Mouse (Mus musculus): ENCODE measurements around the gene Lgals2.
"Not testable (repeated sequence)": the region's sequence is repeated elsewhere in the genome, so short reads cannot be mapped to it uniquely, and the experiment has no call there.

GRCm38 (mm10) chr15:78846805-78847204 is 8.5 kb downstream of the Lgals2 start:
- not testable (repeated sequence) for TF ChIP-seq GABPA (IDR thresholded peaks at IDR 0.05; ENCODE audit: low read depth, low read length); CTCF (IDR thresholded peaks at IDR 0.05 in 2 of 3, conservative IDR thresholded peaks at IDR 0.05 in 1 of 3; ENCODE audit: control insufficient read depth in 1 of 3, insufficient read depth in 1 of 3, low read depth in 2 of 3, low read length in 3 of 3, poor library complexity in 1 of 3, severe bottlenecking in 1 of 3); MAZ (IDR thresholded peaks at IDR 0.05; ENCODE audit: low read depth, low read length); SMC3 (IDR thresholded peaks at IDR 0.05; ENCODE audit: low read depth, low read length); USF1 (IDR thresholded peaks at IDR 0.05; ENCODE audit: low read depth, low read length); TCF12 (IDR thresholded peaks at IDR 0.05; ENCODE audit: low read depth, low read length); POLR2A (IDR thresholded peaks at IDR 0.05; ENCODE audit: control insufficient read depth in 1 of 2, insufficient read depth in 1 of 2, low read depth in 1 of 2, low read length in 2 of 2, poor library complexity in 1 of 2); ETS1 (IDR thresholded peaks at IDR 0.05; ENCODE audit: low read depth, low read length); EP300 (IDR thresholded peaks at IDR 0.05; ENCODE audit: low read depth in 1 of 2, low read length in 2 of 2); BHLHE40 (IDR thresholded peaks at IDR 0.05; ENCODE audit: borderline replicate concordance, low read depth, low read length); HCFC1 (IDR thresholded peaks at IDR 0.05; ENCODE audit: low read depth, low read length); POLR2AphosphoS5 (IDR thresholded peaks at IDR 0.05; ENCODE audit: borderline replicate concordance, low read depth, low read length); MXI1 (IDR thresholded peaks at IDR 0.05; ENCODE audit: low read depth, low read length)
